Mouse (Mus musculus) ES-Bruce4 (cell line): ENCODE data around the gene Bcl11a. TPM values are rescaled to one million over a fixed set of nuclear protein-coding genes. Genes with fewer than 3 reads are reported as not detected.

Source experiments
- H3K27ac ChIP-seq: 2 replicates; pipeline ENCODE4 v1.5.1; 2012; ENCODE audit warnings: low read length, inconsistent platforms; ENCODE audit not compliant: insufficient read depth
- H3K27me3 ChIP-seq: 2 replicates; pipeline ENCODE4 v1.6.1; 2012; ENCODE audit warnings: mild to moderate bottlenecking, low read length, inconsistent platforms; ENCODE audit not compliant: control insufficient read depth, poor library complexity, insufficient read depth, severe bottlenecking
- H3K36me3 ChIP-seq: 2 replicates; pipeline ENCODE4 v1.6.1; 2012; ENCODE audit warnings: inconsistent platforms, mild to moderate bottlenecking, low read length, moderate library complexity; ENCODE audit not compliant: control insufficient read depth, poor library complexity, insufficient read depth, severe bottlenecking
- H3K4me1 ChIP-seq: one replicate; pipeline ENCODE4 v1.8.1; 2011; ENCODE audit warnings: low read length; ENCODE audit not compliant: control insufficient read depth, insufficient read depth
- H3K4me3 ChIP-seq: 2 replicates; pipeline ENCODE4 v1.5.1; 2011; ENCODE audit warnings: low read depth, mild to moderate bottlenecking, low read length
- H3K9ac ChIP-seq: 2 replicates; pipeline ENCODE4 v1.6.1; 2012; ENCODE audit warnings: low read depth, mild to moderate bottlenecking, inconsistent platforms; ENCODE audit not compliant: poor library complexity, severe bottlenecking
- H3K9me3 ChIP-seq: replicated peaks from 2 replicates; pipeline ENCODE4 v1.6.1; 2012; ENCODE audit warnings: mild to moderate bottlenecking, low read length, inconsistent platforms; ENCODE audit not compliant: control insufficient read depth, poor library complexity, insufficient read depth, severe bottlenecking
- CTCF ChIP-seq: IDR thresholded peaks from one replicate; pipeline ENCODE4 v1.8.1; 2011; ENCODE audit warnings: low read depth, low read length
- EP300 ChIP-seq: IDR thresholded peaks from 2 replicates; pipeline ENCODE4 v1.6.1; 2011; ENCODE audit warnings: low read depth, low read length; ENCODE audit not compliant: insufficient read depth
- POLR2A ChIP-seq: IDR thresholded peaks from one replicate; pipeline ENCODE4 v1.8.1; 2011; ENCODE audit warnings: low read length; ENCODE audit not compliant: insufficient read depth
- polyA plus RNA-seq: library from polyadenylated mRNA; stranded (reverse); fragments of >200 nt; gene quantifications from 2 replicates; pipeline ENCODE4 v1.2.4, GENCODE M21; 2011; ENCODE audit warnings: low read depth; ENCODE audit not compliant: missing spikeins, insufficient read depth, insufficient read length

Gene Bcl11a
- polyA plus RNA-seq, 1 experiment, result 0.36 TPM

DNA sequence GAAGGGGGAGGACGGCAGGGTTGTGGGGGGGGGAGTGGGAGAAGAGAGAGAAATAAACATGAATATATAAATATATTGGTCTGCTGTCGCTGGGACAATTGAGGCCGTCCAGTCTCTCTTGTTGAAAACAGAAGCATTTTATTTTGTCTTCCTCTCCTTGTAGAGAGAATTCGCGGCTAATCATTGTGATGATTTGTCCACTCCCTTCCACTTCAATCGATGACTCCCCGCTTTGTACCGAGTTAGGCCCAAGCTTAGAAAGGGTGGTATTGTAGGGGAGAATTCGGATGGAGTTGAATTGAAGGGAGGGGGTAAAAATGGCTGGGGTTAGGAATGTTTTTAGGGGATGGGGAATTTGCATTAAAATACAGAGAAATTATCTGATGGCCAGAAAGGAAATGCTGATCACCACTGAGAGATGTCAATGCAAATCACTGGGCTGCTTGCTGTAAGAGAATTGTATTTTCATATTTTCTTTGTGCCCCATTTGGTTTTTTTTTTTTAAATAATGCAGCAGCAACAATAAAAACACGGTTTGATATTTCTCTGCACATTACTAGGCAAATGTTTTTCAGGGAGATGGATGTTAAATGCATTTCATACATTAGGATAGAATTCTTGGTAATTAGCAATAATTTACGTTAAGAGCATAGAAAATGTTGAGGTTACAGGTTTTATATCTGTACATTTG is 4.7 kb downstream of the Bcl11a start:
- Histone ChIP-seq H3K9ac (peak overlapping the region; percentile 28), H3K4me1 (peaks cover 2% of the 10 kb centered on the region), H3K4me3 (no peak overlapping the region), H3K9me3 (no peaks in the 10 kb centered on the region), H3K27me3 (peaks cover 31% of the 10 kb centered on the region), H3K36me3 (no peaks in the 10 kb centered on the region), H3K27ac (no peak overlapping the region)
- TF ChIP-seq EP300 (no peak), CTCF (no peak), POLR2A (no peak)

DNA sequence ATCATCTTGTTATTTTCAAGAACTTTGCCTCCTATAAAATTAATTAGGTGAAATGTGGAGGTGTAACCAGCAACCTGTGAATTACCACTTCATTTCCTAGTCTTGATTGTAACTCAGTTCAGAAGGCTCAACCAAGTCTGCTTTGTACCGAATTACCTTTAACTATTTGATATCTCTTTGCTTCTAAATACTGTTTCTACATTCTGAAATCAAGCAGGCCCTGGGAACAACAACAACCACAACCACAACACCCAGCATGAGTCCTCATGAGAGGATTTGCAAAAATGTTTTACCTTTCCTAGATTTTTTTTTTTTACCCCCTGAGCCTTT is 5.2 kb downstream of the Bcl11a start:
- Histone ChIP-seq H3K27ac (no peak overlapping the region), H3K27me3 (peaks cover 29% of the 10 kb centered on the region), H3K9me3 (no peaks in the 10 kb centered on the region), H3K36me3 (no peaks in the 10 kb centered on the region), H3K9ac (no peak overlapping the region), H3K4me1 (peaks cover 2% of the 10 kb centered on the region), H3K4me3 (no peak overlapping the region)
- TF ChIP-seq EP300, result no peak
- TF ChIP-seq CTCF, result no peak
- TF ChIP-seq POLR2A, result no peak

DNA sequence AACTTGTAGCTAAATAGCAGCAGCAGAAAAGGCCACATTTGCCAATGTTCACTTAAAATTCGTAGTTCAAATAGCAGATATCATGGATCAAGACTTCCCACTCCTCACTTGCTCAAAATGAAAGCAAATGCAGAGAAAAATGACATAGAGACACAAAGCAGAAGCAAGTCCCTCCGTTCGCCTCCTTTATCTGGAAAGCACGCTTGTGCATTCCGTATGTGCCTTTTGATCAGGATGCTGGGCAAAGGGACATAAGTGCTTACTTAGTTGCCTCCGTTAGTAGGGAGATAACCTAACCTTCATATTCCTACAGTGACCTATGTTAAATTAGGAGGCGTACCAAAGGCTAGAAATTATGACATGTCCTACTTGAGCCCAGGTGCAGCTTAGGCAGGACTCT is 5.6 kb downstream of the Bcl11a start:
- peaks cover 2% of the 10 kb centered on the region for H3K4me1 ChIP-seq
- TF ChIP-seq POLR2A (no peak), EP300 (no peak), CTCF (no peak)

DNA sequence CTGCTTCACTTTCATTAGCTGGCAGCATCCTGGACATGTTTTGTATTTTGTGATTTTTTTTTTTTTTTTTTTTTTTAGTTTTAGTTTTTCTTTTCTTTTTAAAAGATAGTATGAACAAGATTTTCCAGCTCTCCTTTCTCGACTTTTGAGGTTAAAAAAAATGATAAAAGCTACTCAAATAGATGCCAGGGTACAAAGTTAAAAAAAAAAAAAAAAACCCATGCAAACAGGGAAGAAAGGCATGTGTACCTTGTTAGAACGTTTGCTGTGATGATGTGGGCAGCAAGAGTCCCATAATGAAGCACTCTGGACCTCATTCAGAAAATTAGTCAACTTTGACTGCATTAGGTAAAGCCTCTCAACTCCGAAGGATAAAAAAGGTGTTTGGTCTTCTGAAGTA is 6.2 kb downstream of the Bcl11a start:
- Histone ChIP-seq H3K4me1 (peaks cover 2% of the 10 kb centered on the region), H3K27me3 (peaks cover 23% of the 10 kb centered on the region), H3K9me3 (no peaks in the 10 kb centered on the region), H3K9ac (no peak overlapping the region), H3K36me3 (no peaks in the 10 kb centered on the region), H3K4me3 (no peak overlapping the region), H3K27ac (no peak overlapping the region)
- TF ChIP-seq CTCF (no peak), EP300 (no peak), POLR2A (no peak)

More for the DNA sequence above, 5.6 kb downstream of the Bcl11a start:
- Histone ChIP-seq H3K4me3 (no peak overlapping the region), H3K36me3 (no peaks in the 10 kb centered on the region), H3K9ac (no peak overlapping the region), H3K9me3 (no peaks in the 10 kb centered on the region), H3K27ac (no peak overlapping the region), H3K27me3 (peaks cover 26% of the 10 kb centered on the region)

DNA sequence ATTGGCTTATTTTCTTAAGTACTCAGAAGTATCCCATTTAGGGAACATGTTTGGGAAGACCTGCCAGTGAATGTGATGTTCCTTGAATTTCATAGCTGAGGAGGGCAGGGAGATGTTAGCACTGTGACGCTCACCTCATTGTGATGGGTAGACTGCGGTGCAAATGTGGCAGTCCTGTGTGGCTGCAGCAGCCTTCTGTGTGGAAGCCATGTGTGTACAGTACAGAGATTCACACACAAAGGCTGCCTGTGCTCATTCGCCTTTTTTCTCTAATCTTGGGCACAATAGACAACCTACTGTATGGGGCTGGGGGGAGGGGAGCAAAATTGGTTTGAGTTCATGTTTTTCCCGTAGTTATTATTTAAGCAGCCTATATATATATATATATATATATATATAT is 6.7 kb downstream of the Bcl11a start:
- Histone ChIP-seq H3K4me1 (peaks cover 2% of the 10 kb centered on the region), H3K27me3 (peaks cover 21% of the 10 kb centered on the region)

DNA sequence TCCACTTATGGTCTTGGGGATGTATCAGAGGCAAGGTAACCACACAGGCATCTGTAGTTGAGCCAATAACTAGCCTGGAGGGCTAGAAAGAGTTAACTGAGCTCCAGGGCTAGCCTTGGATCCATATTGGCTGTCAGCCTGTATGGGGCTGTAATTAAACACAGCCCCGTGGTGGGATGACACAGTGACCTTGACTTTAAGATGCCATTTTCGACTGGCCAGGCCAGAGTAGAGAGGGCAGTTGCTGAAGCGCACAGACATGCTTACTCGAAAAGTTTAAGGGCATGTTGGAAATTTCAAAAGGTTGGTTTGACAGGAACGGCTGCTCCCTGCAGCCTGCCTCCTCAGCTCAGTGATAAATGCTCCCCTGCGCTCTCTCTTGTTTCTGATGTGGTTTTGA is 8.1 kb downstream of the Bcl11a start:
- H3K4me1 ChIP-seq, result no peaks in the 10 kb centered on the region
- H3K9ac ChIP-seq, result no peak overlapping the region
- peaks cover 10% of the 10 kb centered on the region for H3K27me3 ChIP-seq
- no peak overlapping the region for H3K27ac ChIP-seq
- H3K36me3 ChIP-seq, result no peaks in the 10 kb centered on the region
- H3K4me3 ChIP-seq, result no peak overlapping the region
- no peaks in the 10 kb centered on the region for H3K9me3 ChIP-seq
- no peak for TF ChIP-seq CTCF
- TF ChIP-seq POLR2A, result no peak
- TF ChIP-seq EP300, result no peak

More for the DNA sequence above, 6.7 kb downstream of the Bcl11a start:
- Histone ChIP-seq H3K4me3 (no peak overlapping the region), H3K27ac (no peak overlapping the region), H3K36me3 (no peaks in the 10 kb centered on the region), H3K9me3 (no peaks in the 10 kb centered on the region), H3K9ac (no peak overlapping the region)
- TF ChIP-seq CTCF (no peak), POLR2A (no peak)
